Mouse (Mus musculus) bone marrow, adult 2 months (tissue): ENCODE results near the gene Rxfp2. TPM values are rescaled to one million over a fixed set of nuclear protein-coding genes. Genes with fewer than 3 reads are reported as not detected.

Source experiments
- H3K27ac ChIP-seq: fragments of 200-500 bp; 2 replicates; pipeline ENCODE4 v1.5.1; 2012; ENCODE audit warnings: low read depth, mild to moderate bottlenecking, control low read depth, inconsistent platforms, low read length; ENCODE audit not compliant: control insufficient read depth, poor library complexity, insufficient read depth
- H3K4me1 ChIP-seq: fragments of 200-500 bp; 2 replicates; pipeline ENCODE4 v1.6.1; 2011; ENCODE audit warnings: low read length; ENCODE audit not compliant: control insufficient read depth, insufficient read depth
- H3K4me3 ChIP-seq: fragments of 200-500 bp; replicated peaks from 2 replicates; pipeline ENCODE3; 2011; ENCODE audit warnings: mild to moderate bottlenecking, low read depth, low read length, control low read depth; ENCODE audit not compliant: control insufficient read depth
- CTCF ChIP-seq: fragments of 200-500 bp; IDR thresholded peaks from 2 replicates; pipeline ENCODE4 v1.5.1; 2011; ENCODE audit warnings: low read length, control low read depth; ENCODE audit not compliant: control insufficient read depth, insufficient read depth
- POLR2A ChIP-seq: fragments of 200-500 bp; IDR thresholded peaks from 2 replicates; pipeline ENCODE4 v1.6.1; 2011; ENCODE audit warnings: low read depth, mild to moderate bottlenecking, control low read depth, low read length, borderline replicate concordance; ENCODE audit not compliant: control insufficient read depth
- WGBS: fragments of 180-500 bp; shearing (Covaris S2); methylation state at CpG from one replicate; pipeline ENCODE4 v1.1.7; 2018; 5-methylcytosine and 5-hydroxymethylcytosine counted together
- polyA plus RNA-seq: library from polyadenylated mRNA; stranded (reverse); fragments of >200 nt; gene quantifications from 2 replicates; pipeline ENCODE4 v1.2.4, GENCODE M21; 2011; ENCODE audit warnings: low replicate concordance; ENCODE audit not compliant: missing spikeins, insufficient read depth, insufficient read length

The Rxfp2 gene
- polyA plus RNA-seq, 1 experiment, result not detected

DNA sequence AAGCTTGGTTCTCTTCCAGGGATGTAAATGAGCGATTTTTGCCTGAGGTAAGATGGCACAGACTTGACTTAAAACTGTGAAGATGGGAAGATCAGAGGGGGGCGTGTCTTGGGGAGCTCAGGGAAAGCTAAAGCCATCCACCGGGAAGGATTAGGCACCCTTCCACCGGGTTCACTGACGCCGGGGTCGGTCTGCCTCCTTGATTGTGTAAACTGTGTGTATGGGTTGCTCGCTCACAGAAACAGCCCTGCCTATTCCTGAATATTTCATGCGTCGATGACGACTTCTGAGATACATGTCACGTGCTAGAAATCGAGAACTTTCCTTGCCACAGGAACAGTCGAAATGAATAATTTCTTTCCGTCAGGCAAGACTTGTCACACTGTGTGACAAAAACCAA is 6.9 kb downstream of the Rxfp2 start:
- no peak overlapping the region for H3K4me3 ChIP-seq
- no peak overlapping the region for H3K27ac ChIP-seq
- no peak for TF ChIP-seq POLR2A
- no peak for TF ChIP-seq CTCF
- no peaks in the 10 kb centered on the region for H3K4me1 ChIP-seq
- WGBS, result 85% methylated on average over 15 of the region's 15 CpGs

DNA sequence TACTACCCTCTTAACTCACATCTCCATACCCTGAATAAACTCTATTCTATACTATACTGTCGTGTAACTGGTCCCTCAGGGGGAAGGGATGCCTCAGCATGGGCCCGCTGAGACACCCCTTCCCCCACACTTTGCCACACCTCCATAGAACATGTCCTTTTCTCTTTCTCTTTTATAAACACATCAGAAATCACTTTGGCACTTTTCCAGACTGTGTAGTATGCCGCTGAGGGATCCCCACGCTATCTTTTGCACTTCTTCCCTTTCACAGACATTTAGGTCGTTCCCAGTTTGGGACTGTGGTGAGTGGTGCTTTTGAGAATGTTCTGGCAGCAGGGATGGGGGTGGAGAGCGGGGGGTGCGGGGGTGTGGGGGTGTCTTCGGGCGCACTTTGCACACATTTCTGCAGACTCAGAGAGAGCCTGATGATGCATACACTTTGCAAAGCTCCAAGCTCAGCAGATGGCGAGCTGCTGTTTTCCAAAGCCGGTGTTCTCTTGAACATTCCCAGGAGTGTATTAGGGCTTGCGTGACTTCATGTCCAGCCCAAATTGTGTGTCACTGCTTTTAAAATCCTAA is 8.1 kb downstream of the Rxfp2 start:
- Histone ChIP-seq H3K27ac (no peak overlapping the region), H3K4me3 (no peak overlapping the region), H3K4me1 (no peaks in the 10 kb centered on the region)
- 73% methylated on average over 12 of the region's 12 CpGs for WGBS
- TF ChIP-seq POLR2A (no peak), CTCF (no peak)

DNA sequence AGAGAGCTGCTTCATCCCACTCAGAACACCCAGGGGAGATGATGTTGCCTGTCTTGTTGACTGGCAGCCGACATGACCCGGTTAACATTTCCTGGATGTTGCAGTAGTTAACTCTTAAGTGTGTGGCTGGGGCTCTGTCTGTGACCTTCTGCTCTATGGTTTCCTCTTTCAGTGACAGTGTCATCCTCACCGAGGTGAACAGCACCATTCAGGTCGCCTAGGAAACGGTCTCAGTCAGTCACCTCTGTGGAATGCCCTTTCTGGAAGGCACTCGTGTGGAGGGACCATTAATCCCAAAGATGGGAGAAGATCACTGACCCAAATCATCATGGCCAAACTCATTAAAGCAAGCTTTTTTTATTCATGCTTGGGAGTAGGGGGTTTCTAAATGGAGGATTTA is 12.7 kb downstream of the Rxfp2 start:
- Histone ChIP-seq H3K4me3 (no peak overlapping the region), H3K4me1 (no peaks in the 10 kb centered on the region), H3K27ac (no peak overlapping the region)
- WGBS, result 48% methylated on average over 6 of the region's 6 CpGs
- TF ChIP-seq CTCF (no peak), POLR2A (no peak)

DNA sequence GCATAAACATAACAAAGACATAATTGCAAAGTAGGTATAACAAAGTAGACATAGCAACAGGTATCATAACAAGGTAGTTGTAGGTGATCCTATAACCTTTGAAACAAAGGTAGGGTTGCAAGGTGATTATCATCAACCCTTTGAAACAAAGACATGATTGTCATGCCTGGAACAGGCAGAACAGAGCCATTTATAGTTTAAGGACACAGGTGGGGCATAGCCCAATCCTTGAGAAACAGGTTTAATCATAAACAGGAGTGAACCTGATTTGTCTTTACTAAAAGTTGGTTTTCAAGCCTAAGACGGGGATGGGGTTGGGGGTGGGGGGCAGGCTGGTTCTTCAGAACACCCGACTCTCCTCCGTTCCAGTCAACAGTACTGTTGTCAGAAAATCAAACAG is 13.2 kb downstream of the Rxfp2 start:
- H3K4me1 ChIP-seq, result no peaks in the 10 kb centered on the region
- no peak overlapping the region for H3K4me3 ChIP-seq
- no peak for TF ChIP-seq POLR2A
- 82% methylated on average over 3 of the region's 3 CpGs for WGBS
- H3K27ac ChIP-seq, result no peak overlapping the region

DNA sequence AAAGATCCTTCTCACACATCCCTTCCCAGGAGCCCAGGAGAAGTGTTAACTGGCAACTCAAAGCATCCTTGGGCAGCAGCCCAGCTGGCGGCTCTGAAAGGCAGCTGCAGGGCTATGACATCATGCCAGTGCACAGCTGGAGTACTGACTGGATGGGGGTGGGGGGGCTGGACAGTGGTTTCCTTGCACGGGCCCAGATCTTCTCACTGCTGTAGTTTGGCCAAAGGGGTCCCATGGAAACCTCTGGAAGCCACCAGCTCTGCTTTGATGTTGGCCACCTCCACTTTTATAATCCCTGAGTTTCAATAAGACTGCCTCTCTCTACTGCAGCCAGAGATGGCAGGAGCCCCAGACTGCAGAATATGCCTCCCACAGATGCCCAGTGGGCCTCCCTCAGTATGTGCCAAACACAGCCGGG is 13.6 kb downstream of the Rxfp2 start:
- TF ChIP-seq CTCF (no peak), POLR2A (no peak)
- Histone ChIP-seq H3K27ac (no peak overlapping the region), H3K4me1 (no peaks in the 10 kb centered on the region), H3K4me3 (no peak overlapping the region)
- 60% methylated on average over 3 of the region's 3 CpGs for WGBS

DNA sequence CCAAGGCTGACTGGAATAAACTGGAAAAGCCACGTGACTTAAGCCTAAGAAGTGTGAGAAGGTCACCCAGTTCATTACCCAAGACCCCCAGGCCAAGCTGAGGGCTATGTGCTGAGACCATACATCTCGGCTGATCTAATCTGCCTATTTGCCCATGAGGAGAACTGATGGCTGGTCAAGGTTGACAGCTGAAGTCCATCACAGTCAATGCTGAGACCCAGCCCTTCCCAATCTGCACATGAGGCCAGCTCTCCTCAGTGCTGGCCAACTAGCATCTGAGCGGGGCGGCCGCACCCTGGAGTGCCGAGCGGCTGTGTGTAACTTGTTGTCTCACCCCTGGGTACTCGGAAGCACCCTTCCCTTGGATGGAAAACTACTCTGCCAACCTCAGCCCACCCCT is 17.8 kb downstream of the Rxfp2 start:
- TF ChIP-seq CTCF (no peak), POLR2A (no peak)
- Histone ChIP-seq H3K4me1 (no peaks in the 10 kb centered on the region), H3K4me3 (no peak overlapping the region), H3K27ac (no peak overlapping the region)
- 83% methylated on average over 8 of the region's 8 CpGs for WGBS

DNA sequence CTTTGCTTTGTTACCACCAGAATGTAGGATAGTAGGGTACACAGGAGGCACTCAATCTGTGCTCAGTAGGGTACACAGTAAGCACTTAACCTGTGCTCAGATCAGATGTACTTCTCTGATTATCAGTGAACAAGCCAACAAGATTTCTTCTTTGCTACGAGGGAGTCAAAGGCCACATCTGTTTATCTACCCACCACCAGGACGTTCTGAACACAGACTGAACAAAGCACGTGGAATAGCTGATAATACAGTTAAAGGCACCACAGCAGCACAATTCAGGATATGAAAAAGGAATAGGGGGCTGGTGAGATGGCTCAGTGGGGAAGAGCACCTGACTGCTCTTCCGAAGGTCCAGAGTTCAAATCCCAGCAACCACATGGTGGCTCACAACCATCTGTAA is 18.4 kb downstream of the Rxfp2 start:
- Histone ChIP-seq H3K27ac (no peak overlapping the region), H3K4me3 (no peak overlapping the region), H3K4me1 (no peaks in the 10 kb centered on the region)
- 57% methylated on average over 4 of the region's 4 CpGs for WGBS
- TF ChIP-seq POLR2A (no peak), CTCF (no peak)

DNA sequence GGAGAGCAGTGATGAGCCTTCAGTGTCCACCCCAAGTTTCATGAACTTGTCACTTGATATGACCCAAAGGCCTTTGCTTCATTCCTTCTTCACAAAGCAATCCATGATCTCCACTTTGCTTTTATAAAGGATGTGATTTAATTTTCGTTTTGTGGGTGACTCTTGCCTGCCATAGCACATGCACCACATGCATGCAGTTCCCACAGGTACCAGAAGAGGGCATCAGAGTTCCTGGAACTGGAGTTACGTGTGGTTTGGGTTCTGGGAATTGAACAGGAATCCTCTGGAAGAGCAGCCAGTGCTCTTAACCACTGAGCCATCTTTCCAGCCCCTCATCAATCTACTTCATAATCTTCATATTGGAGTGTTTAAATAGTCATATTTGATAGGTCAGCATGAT is 26.1 kb downstream of the Rxfp2 start:
- WGBS, result 68% methylated on average over 2 of the region's 2 CpGs

DNA sequence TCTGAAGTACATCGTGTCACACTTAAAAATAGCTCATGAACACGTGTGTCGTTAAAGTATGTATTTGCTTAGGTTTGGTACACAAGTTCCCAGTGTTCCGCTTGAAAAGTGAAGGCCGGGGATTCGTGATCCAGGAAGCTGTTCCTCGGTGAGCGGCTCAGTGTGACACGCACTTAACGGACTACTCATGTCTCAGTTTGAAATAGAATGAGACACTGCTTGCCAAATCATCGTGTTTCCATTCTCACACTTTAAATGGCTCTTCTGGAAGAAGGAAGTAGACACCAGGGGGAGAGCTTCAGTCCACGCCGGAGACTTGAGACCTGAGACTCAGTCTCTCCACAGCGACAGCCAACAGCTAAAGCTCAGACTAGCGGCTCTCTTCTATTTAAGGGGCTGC is 28.0 kb downstream of the Rxfp2 start:
- WGBS, result 78% methylated on average over 15 of the region's 15 CpGs

More for the DNA sequence above, 26.1 kb downstream of the Rxfp2 start:
- no peaks in the 10 kb centered on the region for H3K4me1 ChIP-seq
- peak; percentile 22; the same call in 1 of the 2 replicates for TF ChIP-seq CTCF
- no peak for TF ChIP-seq POLR2A
- no peak overlapping the region for H3K4me3 ChIP-seq
- H3K27ac ChIP-seq, result no peak overlapping the region

More for the DNA sequence above, 28.0 kb downstream of the Rxfp2 start:
- H3K4me3 ChIP-seq, result no peak overlapping the region
- no peak overlapping the region for H3K27ac ChIP-seq
- TF ChIP-seq CTCF (no peak), POLR2A (no peak)
- no peaks in the 10 kb centered on the region for H3K4me1 ChIP-seq
